Mouse (Mus musculus) layer of hippocampus, postnatal 14 days (tissue): ENCODE results near the gene Crip2. TPM values are rescaled to one million over a fixed set of nuclear protein-coding genes. Genes with fewer than 3 reads are reported as not detected.

Experiments
- DNase-seq, 2 experiments: peaks; one replicate each; pipeline ENCODE4 v3.0.0; 2021 to 2022; ENCODE audit warnings: low spot score in 2 of 2, mixed read lengths in 1 of 2
- long read RNA-seq, 2 experiments: library from polyadenylated mRNA; stranded (forward); transcript quantifications; one replicate each; pipeline ENCODE4 v2.0.0; 2021
- total RNA-seq, 2 experiments: library from RNA; stranded (reverse); gene quantifications; 2 replicates each; pipeline ENCODE4 v1.2.3; 2021

Gene Crip2
- 100 to 1,000 TPM; 118 TPM for total RNA-seq
- long read RNA-seq, experiment 1, transcript Crip2-201 (7 exons, 1,439 nt): major isoform, 145 of 157 reads
- long read RNA-seq, experiment 1, partial matches to known transcripts: 7 of 157 reads
- long read RNA-seq, experiment 1, other reads (novel, unspliced or antisense): 4 of 157 reads
- long read RNA-seq, experiment 2, transcript Crip2-201 (7 exons, 1,439 nt): major isoform, 244 of 261 reads
- long read RNA-seq, experiment 2, partial matches to known transcripts: 6 of 261 reads
- long read RNA-seq, experiment 2, other reads (novel, unspliced or antisense): 5 of 261 reads

DNA sequence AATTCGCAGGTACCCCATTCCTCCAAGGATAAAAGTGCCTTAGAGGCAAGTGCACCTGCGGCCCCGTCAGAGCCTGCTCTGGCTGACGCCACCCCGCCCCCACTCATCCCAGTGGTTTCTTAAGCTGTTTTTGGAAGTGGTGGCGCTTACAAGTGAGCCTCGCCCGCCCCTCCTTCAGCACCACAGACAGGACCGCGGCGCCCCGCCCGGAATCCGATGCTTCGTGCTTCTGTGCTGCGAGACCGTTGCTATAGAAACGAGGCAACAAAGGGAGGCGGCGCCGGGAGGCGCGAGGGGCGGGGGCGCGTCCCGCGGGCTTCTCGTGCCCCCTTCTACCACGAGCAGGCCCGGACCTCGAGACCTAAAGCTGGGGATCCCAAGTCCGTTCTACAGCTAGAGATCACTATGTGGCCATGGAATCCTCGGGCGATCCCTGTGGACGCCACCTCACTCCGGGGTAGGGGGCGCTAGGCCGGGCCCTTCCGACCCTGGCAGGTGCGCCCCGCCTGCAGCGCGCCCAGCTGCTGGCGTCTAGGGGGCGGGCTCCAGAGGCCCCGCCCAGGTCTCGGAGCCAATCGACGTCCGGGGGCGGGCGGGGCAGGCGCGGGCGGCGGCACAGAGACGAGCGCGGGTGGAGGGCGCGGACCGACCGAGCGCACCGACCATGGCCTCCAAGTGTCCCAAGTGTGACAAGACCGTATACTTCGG, at the start of gene Crip2:
TSS of gene Crip2 (plus strand) at position 329 of the 708 bp plus-strand sequence.
- peak; percentile 92 to 93 for DNase-seq

DNA sequence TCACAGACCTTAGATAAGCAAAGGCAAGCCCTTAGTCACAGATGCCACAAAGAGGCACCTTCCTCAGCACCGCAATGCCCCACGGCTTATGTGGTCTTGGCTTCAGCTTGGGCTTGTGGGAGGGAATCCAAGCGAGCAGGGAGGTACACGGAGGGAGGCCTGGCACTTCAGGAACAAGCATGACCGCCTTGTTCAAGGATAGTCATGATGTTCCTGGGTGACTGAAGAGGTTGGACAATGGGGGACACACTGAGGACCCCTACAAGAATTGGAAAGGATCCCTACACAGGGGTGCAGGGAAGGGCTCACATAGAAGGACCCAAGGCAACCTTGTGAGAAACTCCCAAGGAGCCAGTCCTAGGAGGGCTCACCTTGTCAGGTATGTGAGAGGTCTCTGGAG, 43.0 kb upstream of the Crip2 start:
- DNase-seq: no peak

DNA sequence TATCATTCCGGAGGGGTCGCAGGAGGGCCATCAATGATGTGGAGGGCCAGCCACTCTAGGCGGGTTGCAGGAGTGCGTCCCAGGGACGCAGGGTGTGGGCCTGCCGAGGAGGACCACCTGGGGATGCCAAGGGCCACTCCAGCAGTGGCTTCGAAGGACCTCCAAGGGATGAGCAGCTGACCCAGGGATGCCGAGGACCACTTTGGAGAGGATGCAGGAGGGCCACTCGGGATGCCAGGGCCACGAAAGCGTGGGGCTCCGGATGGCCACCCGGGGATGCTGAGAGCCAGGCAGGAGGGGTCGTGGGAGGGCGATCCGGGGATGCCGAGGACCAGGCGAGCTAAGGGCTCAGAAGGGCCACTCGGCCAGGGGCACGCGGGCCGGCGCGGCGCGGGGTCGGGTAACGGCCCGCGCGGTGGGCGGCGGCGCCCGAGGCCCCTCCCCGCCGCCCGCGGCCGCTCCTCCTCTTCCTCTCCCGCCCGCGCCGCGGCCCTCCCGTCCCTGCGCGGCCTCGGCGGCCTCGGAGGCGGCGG, 42.2 kb upstream of the Crip2 start, which contains the start of gene Mta1:
TSS of gene Mta1 (plus strand) at position 530 of the 533 bp plus-strand sequence.
- peak in 1 of 2 experiments; percentile 44 for DNase-seq

DNA sequence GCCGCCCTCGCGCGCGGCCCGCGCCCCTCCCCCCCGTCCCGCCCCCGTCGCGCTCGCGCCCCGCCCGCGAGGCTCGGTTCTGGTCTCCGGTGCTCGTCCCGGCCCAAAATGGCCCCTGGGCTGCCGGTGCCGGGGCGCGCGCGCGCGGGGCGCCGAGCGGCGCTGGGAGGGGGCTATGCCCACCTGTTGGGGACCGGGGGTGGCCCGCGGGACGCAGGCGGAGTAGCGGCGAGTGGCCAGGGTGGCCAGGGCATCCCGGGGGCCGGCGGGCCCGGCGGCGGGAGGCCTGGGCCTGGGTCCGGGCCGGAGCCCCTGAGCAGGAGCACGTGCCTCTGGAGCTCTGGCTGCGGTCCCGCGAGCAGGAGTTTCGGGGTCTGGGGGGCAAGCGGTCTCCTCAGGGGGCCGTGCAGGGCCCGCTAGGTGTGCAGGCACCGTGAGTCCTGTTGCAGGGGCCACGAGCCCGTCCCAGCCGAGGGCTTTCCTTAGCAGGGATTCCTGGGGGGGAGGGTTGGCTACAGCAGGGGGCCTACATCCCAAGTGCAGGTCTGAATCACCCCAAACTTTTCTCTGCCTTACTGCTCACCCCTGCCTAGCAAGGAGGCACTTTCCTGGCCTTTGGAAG, 41.4 kb upstream of the Crip2 start:
- peak in 1 of 2 experiments; percentile 52 for DNase-seq

DNA sequence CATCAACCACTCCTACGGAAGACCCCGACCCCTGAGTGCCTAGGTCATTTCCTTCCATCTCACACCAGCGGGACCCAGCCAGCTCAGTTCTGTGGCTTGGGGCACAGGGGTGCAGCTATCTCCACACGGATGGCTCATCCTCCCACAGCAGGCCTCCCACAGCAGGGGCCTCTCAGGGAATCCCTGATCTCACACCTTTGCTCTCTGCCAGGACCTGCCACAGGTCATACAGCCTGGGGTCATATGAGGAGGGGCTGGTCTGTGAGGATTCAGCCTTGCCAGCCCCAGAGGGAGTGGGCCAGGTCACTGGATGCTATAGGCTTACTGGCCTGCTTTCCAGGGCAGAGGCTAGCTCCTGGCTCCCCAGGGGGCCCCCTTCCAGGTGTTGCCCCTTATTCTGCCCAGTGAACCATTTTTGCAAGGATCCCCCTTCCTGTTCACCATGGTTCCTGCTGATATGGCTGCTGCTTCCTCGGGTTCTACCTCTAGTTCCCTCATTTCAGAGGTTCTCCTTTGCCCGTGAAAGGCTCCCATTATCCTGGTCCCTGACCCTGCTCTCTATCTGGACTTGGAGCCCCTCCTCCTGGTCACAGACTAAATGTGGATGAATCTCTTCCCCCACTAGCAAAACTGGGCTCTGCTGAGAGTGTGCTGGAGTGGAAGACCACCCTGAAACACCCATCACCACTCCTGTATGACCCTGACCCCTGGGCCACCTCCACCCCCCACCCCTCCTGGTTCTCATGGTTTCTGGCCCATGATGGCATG, 40.4 kb upstream of the Crip2 start:
- DNase-seq: no peak

DNA sequence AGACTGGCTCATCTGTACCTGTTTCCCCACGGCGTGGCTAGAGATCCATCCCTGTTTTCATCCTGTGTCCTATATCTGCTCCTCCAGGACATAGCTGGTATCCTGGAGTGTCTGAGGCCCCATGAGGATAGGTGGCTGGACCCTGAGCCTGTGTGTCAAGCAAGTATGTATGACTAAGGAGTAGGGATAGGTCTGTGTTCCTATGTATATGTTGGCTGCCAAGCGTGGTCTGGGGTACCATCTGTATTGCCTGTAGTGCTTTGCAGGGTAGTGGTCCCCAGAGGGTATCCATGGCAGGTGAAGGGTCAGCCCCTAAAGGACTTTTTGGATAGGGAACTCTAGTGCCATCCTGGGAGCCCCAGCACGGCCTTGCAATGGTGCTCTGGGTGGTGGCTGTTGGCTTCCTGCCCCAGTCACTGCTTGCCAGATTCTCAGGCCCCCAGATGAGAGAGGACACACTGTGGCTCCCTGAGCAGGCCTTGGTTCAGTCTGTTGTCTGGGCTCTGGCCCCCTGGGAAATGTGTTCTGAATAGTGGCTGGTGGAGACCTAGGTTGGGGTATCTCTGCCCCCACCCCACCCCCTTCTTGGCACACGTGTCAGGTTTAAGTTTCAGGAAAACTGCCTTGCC, 39.5 kb upstream of the Crip2 start:
- DNase-seq: peak in 1 of 2 experiments; percentile 47

DNA sequence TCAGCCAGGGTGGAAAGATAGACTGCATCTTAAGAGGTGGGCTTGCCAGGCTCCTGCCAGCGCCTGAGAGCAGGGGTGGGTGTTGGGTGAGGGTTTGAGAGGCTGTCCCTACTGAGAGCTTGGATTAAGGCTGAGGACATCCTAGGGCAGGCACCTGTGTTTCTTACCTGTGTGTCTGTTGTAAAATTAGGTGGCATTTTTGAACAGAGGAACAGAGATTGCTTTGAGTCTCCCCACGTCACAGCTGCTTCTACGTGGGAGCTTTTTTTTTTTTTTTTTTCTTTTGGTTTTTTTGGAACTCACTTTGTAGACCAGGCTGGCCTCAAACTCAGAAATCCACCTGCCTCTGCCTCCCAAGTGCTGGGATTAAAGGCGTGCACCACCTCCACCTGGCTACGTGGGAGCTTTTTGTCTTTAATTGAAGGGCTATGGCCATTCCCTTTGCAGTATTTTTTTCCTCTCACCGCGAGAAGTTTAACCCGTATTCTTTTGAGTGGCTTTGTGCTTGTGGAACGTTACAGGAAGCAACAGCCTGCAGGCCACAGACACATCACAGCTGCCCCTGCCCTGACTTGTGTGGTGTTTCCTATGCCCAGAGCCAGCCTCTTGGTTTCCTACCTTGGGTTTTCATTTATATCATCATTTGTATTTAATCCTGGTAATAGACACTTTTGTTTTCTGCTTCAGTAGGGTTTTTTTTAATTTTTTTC, 38.6 kb upstream of the Crip2 start:
- DNase-seq: no peak

DNA sequence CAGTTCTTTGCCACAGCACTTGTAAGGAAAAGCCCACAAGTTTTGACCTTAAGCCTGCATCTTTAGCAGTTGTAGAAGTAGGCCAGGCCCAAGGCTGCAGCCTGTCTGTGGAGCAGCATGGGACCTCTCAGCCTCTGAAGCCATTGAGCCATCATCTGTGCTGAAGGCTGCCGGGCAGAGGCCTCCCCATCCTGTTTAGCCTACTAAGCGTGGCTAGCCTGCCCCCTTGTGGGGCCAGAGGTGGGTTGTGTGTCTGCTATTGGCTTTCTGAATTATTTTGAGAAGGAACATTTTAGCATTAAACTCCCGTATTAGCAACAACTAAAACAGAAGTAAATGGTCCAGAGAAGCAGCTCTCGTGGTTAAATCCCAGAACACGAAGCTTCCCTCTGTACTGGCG, 37.6 kb upstream of the Crip2 start:
- peak in 1 of 2 experiments; percentile 50 for DNase-seq

DNA sequence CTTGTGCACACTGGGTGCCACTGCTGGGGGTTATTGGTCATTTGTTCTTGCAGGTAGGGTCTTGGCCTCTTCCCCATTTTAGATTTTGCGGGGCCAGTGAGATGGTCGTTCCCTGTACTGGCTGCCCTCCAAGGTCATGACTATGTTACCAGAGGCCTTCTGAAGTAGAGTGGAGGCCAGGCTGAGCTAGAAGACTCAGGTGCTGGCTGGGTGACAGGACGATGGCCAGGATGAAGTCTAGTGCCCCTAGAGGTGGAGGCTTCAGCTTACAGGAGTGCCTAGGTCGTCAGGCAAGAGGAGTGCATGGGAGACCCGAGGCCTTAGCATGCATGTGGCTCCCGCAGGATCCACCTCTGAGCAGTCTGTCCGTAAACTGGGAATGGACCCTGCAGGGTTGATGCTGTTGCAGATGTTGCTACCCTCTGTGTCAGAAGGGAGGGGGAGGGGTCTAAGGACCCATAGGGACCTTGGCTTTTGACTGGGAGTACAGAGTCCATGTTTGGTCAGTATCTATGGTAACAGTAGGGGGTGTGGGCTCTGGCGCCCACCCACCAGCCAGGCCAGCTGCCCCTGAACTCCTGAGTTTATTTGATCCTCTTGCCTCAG, 36.1 kb upstream of the Crip2 start:
- no peak for DNase-seq

DNA sequence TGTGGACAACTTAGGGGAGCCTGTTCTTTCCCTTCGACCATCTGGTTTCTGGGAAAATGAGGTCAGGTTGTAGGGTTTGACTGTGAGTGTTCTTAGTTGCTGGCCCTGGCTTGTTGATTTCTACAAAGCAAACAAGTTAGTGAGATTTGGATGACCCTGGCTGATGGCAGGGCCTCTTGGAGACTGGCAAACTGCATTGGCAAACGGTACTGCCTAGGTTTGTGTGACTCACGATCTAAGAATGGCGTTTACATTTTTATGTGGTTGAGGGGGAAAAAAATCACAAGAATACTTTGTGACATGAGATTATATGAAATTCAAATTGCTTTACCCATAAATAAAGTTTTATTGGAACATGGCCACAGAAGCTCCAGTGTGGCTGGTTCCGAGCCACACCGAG, 33.6 kb upstream of the Crip2 start:
- no peak for DNase-seq

DNA sequence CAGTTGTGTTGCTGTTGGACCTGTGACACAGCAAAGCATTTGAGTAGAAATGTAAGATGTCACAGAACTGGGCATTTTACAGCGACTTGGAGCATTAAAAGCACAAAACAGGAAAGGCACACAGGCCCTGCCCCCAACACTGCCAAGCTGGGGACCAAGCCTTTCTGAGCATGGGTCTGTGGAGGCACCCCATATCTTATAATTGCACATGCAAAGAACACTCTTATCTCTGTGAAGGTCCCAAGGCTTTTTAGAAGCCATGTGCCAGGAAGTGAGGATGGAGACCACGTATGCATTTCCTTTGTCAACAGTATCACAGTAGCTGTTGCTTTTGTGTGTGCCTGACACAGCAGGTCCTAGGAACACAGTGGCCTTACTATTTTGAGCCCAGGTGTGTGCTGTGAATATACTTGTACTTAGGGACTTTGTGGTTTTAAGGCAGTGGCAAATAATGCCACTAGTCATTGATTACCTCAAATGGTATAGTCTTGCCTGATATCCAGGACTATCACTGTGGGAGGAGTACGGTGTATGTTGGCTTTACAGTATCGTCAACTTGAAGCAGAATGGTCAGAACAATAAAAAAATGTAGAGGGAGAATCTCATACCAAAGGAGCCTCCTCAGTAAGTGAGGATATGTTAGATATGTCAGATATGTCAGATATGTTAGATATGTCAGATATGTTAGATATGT, 32.5 kb upstream of the Crip2 start:
- no peak for DNase-seq

DNA sequence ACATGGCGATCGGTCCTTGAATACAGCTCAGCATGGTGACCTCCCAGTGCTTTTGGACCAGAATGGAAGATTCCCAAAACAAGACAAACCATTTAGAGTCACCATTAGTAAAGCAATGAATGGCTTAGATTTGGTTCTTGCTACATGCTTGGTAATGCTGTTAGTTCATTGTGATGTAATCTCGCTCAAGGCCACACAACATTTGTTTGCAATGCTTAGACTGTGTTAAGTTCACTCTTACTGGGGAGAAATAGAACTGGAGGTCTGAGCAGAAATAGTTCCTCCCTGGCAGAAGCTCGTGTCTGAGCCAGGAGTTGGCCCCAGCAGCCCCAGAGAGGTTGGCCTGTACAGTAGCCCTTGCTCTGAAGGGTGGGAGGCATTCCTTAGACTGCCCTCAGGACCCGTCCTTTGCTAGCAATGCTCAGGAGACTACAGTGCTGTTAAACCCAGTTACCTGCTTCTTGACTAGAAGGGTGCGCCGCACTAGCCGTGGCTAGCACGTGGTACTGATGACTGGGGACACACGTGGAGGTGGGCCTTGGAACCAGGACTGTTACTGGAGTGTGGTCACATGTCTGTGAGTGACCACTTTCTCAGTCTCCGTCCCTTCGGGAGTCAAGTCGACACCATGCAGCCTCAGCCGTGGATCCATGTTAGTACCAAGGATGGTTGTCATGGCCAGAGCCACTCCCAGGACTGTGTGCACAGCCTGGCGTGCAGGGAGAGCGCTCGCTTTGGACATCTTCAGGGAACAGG, 31.3 kb upstream of the Crip2 start:
- DNase-seq: no peak

DNA sequence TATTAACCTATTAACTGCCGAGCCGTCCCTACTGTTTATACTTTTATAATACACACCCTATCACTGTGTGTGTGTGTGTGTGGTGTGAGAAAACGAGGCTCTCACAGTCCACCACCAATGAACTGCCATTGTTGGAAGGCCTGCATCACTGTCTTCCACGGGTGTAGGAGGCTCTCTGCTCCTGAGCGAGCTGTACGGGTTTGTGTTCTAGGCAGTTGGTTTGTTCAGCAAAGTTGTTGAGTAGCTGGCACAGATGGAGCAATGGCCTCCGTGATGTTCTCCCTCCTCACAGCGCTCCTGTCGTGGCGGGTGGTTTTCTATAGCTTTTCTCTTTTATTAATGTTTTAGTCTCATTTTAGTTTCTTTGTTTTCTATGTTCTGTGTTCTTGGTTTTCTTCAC, 30.2 kb upstream of the Crip2 start:
- no peak for DNase-seq

DNA sequence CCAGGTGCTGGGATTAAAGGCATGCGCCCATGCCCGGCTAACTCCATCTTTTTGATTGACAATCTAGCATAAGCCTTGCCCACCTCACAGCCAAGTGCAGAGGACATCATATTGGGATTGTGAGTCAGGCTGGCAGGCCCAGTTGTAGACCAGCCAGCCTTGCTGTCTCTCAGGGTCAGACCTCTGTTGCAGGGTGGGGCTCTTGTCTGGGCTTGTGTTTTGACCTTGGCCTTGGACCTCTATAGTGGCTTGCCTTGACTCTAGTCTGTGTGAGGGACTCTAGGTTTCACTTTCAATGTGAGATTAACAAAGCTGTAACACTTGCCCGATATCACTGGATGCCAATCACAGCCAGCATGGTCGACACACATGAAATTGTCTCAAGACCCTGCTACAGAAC, 25.9 kb upstream of the Crip2 start:
- DNase-seq: no peak

DNA sequence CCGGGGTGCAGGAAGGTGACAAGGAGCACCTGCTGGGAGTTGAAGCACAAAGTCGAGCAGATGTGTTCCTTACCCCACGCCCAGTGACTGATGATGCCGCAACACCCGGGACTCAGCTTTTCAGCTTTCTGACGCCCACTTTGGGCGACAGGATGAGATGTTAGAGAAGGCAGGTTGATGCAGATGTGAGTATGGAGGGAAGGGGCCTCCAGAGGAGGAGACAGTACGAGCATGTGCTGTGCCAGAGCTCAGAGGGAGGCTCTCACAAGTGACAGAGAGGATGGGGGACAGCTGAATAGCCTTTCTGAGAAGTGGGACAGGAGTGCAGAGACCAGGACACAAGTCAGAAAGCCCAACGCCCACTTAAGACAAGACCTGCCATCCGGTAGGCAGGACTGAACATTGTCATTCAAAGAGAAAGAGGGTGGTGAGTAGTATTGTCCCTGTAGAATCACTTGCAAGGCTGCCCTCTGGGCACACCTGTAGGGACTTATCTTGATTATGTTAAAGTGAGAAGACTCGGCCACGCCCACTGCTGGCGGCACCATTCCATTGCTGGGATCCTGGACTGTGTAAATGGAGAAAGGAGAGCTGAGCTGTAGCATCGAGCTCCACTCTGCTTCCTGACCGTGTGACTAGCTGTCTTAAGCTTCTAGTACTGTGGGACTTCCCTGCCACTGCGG, 25.0 kb upstream of the Crip2 start:
- no peak for DNase-seq

DNA sequence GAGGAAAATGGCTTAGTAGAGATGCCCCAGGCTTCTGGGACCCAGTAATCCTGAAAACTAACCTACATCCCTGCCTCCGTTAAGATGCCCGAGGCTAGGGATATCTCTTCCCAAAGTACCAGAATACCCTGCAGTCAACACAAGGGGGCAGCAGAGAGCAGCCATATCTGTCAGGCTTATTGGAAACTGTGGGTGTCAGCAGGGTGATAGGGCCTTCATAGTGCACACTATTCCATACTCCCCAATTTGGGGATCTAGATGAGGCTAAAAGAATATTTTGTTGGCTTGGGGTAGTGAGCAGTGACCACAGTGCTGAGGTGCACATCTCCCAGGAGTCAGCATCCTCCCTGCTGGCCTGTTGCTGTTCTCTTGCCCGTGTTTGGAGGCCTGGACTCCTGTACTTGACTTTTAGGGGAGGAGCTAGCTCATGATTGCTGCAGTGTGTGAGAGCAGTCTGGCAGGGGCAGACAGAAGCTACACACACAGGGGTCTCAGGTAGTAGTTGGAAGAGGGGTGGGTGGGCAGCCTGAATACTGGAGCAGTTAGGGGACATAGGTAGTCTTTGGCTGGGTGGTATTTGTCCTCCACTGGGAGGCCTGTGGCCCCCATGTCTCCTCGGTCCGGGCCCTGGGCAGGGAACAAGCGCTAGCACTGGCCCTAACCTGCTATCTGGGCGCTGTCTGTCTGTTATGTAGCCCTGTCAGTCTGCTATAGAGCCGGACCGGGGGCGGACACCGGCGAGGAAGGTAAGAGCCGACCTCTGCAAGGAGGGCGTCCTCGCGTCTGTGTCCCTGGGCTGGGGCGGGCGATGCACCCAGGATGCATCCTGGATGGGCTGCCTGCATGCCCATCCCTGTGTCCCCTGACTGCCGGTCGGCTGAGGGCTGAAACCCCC, 20.3 kb upstream of the Crip2 start:
- DNase-seq: peak; percentile 80 to 89

DNA sequence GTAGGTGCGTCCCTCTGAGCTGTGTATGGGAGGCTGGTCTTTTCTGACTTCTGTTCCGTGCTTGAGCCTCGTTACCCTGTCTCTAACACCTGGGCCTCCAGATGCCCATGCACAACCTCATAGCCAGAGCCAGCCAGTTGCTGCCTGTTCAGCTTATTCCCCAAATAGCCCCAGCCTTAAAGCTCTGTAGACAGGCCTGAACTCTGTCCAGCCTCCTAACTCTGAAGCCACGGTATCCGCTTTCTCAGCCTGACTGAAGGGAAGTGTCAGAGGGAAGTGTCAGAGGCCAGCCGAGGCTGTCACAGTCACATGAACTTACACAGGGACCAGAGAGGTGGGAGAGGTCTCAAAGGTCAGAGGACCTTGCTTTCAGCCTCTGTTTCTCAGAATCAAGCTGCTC, 15.3 kb upstream of the Crip2 start:
- no peak for DNase-seq
